Comparison of ENCODE assay signal across 7 mouse cellular contexts in the genomic region with DNA sequence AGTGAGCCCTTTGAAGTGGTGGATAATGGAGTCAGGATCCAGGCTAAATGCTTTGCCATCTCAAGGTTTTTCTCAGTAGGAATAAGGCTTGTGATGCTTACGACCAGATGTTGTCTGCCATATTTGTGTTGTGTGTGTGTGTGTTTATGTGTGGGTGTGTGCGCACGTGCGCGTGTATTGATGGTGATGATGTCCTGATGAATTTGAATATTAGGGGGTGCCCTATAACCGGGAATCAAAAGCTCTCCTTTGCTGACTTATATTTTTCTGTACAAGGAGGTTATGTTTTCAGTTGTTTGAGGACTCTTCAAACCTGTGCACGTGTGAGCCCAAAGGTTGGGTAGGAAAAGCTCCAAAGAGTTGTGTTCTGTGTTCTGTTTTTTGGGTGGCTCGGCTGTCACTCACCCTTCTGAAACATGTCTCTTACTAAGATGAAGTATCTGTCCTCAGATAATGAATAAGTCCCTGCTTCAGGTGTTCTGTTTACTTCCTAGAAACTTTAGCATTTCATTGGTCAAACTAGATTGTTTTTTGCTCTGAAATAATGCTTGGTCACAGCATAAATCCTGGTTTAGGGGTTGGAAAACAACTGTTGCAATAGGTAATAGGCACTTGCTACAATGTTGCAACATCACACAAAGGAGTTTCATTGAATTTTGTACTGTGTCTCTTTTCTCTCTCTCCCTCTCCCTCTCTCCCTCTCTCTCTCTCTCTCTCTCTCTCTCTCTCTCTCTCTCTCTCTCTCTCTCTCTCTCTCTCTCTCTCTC. TPM values are rescaled to one million over a fixed set of nuclear protein-coding genes. Genes with fewer than 3 reads are reported as not detected.
DNase-seq lines count a peak whose midpoint lies in the region; ATAC-seq and TF ChIP-seq lines count a peak whose summit lies in the region.

No protein-coding gene starts in this region.

- TF ChIP-seq POLR2A in spleen, adult 2 months (IDR thresholded peaks at IDR 0.05; ENCODE audit: low read depth, low read length): no peak

- no peak for TF ChIP-seq CTCF in spleen, adult 2 months (IDR thresholded peaks at IDR 0.05; ENCODE audit: extremely low read depth, insufficient read depth, insufficient read length, insufficient replicate concordance)

- peak overlapping the region; percentile 84 for H3K27ac ChIP-seq in spleen, adult 2 months (ENCODE audit: insufficient read depth, low read length)
- H3K27ac ChIP-seq in forebrain, embryonic 12.5 days: no peak overlapping the region
- peak overlapping the region; percentile 98 for H3K27ac ChIP-seq in liver, embryonic 12.5 days

- no peak for DNase-seq in spleen, adult 2 months (ENCODE audit: low read depth in 1 of 2, low spot score in 2 of 2)
- DNase-seq in spleen, postnatal 36 days (ENCODE audit: low spot score in 2 of 2): no peak
- no peak for DNase-seq in right cerebral cortex, postnatal 36 days (ENCODE audit: low spot score in 2 of 2)
- no peak for DNase-seq in c-Kit-positive CD71-positive TER-119-positive erythroid progenitor cells, embryonic 14.5 days (ENCODE audit: low spot score)
- DNase-seq in left cerebral cortex, adult 9 months (ENCODE audit: low spot score in 2 of 2): no peak

- H3K9me3 ChIP-seq in forebrain, embryonic 12.5 days: no peaks in the 10 kb centered on the region
- H3K9me3 ChIP-seq in liver, embryonic 12.5 days (replicated peaks): no peaks in the 10 kb centered on the region

- H3K9ac ChIP-seq in forebrain, embryonic 12.5 days: peak overlapping the region; percentile 84; the same call in 1 of the 2 replicates
- H3K9ac ChIP-seq in liver, embryonic 12.5 days: peak overlapping the region; percentile 92

- 88% methylated on average over 8 of the region's 8 CpGs for WGBS in spleen, adult 2 months
- 81% methylated on average over 8 of the region's 8 CpGs for WGBS in forebrain, embryonic 12.5 days
- 79% methylated on average over 8 of the region's 8 CpGs for WGBS in liver, embryonic 12.5 days (ENCODE audit: insufficient replicate concordance)

- peaks cover 5% of the 10 kb centered on the region; the same call in 1 of the 2 replicates for H3K36me3 ChIP-seq in spleen, adult 2 months (ENCODE audit: control insufficient read depth, insufficient read depth, low read length)
- H3K36me3 ChIP-seq in forebrain, embryonic 12.5 days (replicated peaks): no peaks in the 10 kb centered on the region; the same call in 1 of the 2 replicates
- no peaks in the 10 kb centered on the region for H3K36me3 ChIP-seq in liver, embryonic 12.5 days

- ATAC-seq in forebrain, embryonic 12.5 days (ENCODE audit: low FRiP score): no peak; the same call in 1 of the 2 replicates
- ATAC-seq in liver, embryonic 12.5 days: no peak

- no peaks in the 10 kb centered on the region; the same call in none of the 2 replicates for H3K4me1 ChIP-seq in spleen, adult 2 months (ENCODE audit: control insufficient read depth, insufficient read depth, insufficient read length)
- peaks cover 5% of the 10 kb centered on the region; the same call in 1 of the 2 replicates for H3K4me1 ChIP-seq in forebrain, embryonic 12.5 days
- peaks cover 36% of the 10 kb centered on the region for H3K4me1 ChIP-seq in liver, embryonic 12.5 days

- H3K4me2 ChIP-seq in forebrain, embryonic 12.5 days: peak overlapping the region; percentile 94
- H3K4me2 ChIP-seq in liver, embryonic 12.5 days: peak overlapping the region; percentile 87

- H3K27me3 ChIP-seq in spleen, adult 2 months (ENCODE audit: control insufficient read depth, insufficient read depth, low read length): no peaks in the 10 kb centered on the region
- H3K27me3 ChIP-seq in forebrain, embryonic 12.5 days: no peaks in the 10 kb centered on the region
- no peaks in the 10 kb centered on the region for H3K27me3 ChIP-seq in liver, embryonic 12.5 days (replicated peaks)

- H3K4me3 ChIP-seq in spleen, adult 2 months (ENCODE audit: extremely low read depth, insufficient read depth, insufficient read length): peak overlapping the region; percentile 66; the same call in 1 of the 2 replicates
- H3K4me3 ChIP-seq in forebrain, embryonic 12.5 days (replicated peaks): peak overlapping the region; percentile 81
- H3K4me3 ChIP-seq in liver, embryonic 12.5 days: peak overlapping the region; percentile 80

RNA-seq across cellular contexts. Expression of a gene that starts 1.3 kb away (rescaled TPM):
- polyA plus RNA-seq in spleen, adult 2 months (2012; rRNA removed): 4.9 and 5.5 TPM in 2 replicates
- 5.5 and 5.6 TPM in 2 replicates for polyA plus RNA-seq in forebrain, embryonic 12.5 days (2016; fragmentation: Nextera tagmentation; extraction: Ambion mirVana)
- polyA plus RNA-seq in liver, embryonic 12.5 days (2016; fragmentation: Nextera tagmentation; extraction: Ambion mirVana): 2.1 and 3.6 TPM in 2 replicates

RNA-seq across cellular contexts. Expression of a gene that starts 7.6 kb away (rescaled TPM):
- 25.3 and 31.5 TPM in 2 replicates for polyA plus RNA-seq in spleen, adult 2 months (2012; rRNA removed)
- 27.4 and 31.7 TPM in 2 replicates for polyA plus RNA-seq in forebrain, embryonic 12.5 days (2016; fragmentation: Nextera tagmentation; extraction: Ambion mirVana)
- polyA plus RNA-seq in liver, embryonic 12.5 days (2016; fragmentation: Nextera tagmentation; extraction: Ambion mirVana): 16.1 and 18.3 TPM in 2 replicates

RNA-seq across cellular contexts. Expression of a gene that starts 30.1 kb away (rescaled TPM):
- polyA plus RNA-seq in spleen, adult 2 months (2012; rRNA removed): 27.7 and 33.5 TPM in 2 replicates
- polyA plus RNA-seq in forebrain, embryonic 12.5 days (2016; fragmentation: Nextera tagmentation; extraction: Ambion mirVana): 44.9 and 47.7 TPM in 2 replicates
- polyA plus RNA-seq in liver, embryonic 12.5 days (2016; fragmentation: Nextera tagmentation; extraction: Ambion mirVana): 40.7 and 43.4 TPM in 2 replicates

RNA-seq across cellular contexts. Expression of a gene that starts 58.8 kb away (rescaled TPM):
- 23.4 and 37.1 TPM in 2 replicates for polyA plus RNA-seq in spleen, adult 2 months (2012; rRNA removed)
- 3.9 and 4.4 TPM in 2 replicates for polyA plus RNA-seq in forebrain, embryonic 12.5 days (2016; fragmentation: Nextera tagmentation; extraction: Ambion mirVana)
- polyA plus RNA-seq in liver, embryonic 12.5 days (2016; fragmentation: Nextera tagmentation; extraction: Ambion mirVana): 171 and 179 TPM in 2 replicates
